Mouse (Mus musculus): ENCODE data around the gene Camsap3. TPM values are rescaled to one million over a fixed set of nuclear protein-coding genes. Genes with fewer than 3 reads are reported as not detected.

The Camsap3 gene
- polyA plus RNA-seq (2021; fragmentation: Nextera tagmentation) = 6.2 and 9.2 TPM in 2 replicates
- long read RNA-seq, experiment 1, partial matches to known transcripts = 3 of 5 reads
- long read RNA-seq, experiment 1, other reads (novel, unspliced or antisense) = 0 of 5 reads
- long read RNA-seq, experiment 2, full-length matches to known transcripts = 17 of 32 reads
- long read RNA-seq, experiment 2, partial matches to known transcripts = 4 of 32 reads
- long read RNA-seq, experiment 2, other reads (novel, unspliced or antisense) = 11 of 32 reads

GRCm38 (mm10) chr8:3586993-3587390 is at the start of gene Camsap3:
Camsap3 (plus strand) TSS chr8:3587293.

GRCm38 (mm10) chr8:3567641-3568371 is 19.3 kb upstream of the Camsap3 start, which contains the start of gene C330021F23Rik:
C330021F23Rik (plus strand) TSS chr8:3567990.

GRCm38 (mm10) chr8:3621199-3621970 is 34.3 kb downstream of the Camsap3 start, which contains the start of the genes Xab2 and Pet100:
Xab2 (minus strand) TSS chr8:3621316.
Pet100 (plus strand) TSS chr8:3621548.

GRCm38 (mm10) chr8:3625445-3625844 is 38.4 kb downstream of the Camsap3 start, which contains the start of gene Pcp2:
Pcp2 (minus strand) TSS chr8:3625545.

GRCm38 (mm10) chr8:3630647-3631477 is 43.8 kb downstream of the Camsap3 start, which contains the start of gene Stxbp2:
Stxbp2 (plus strand) TSS chr8:3630955.

GRCm38 (mm10) chr8:3655526-3655925 is 68.4 kb downstream of the Camsap3 start, which contains the start of gene Retn:
Retn (plus strand) TSS chr8:3655770.

Other genes starting within 250 kb of the Camsap3 start
- gene A430078G23Rik, start 233.9 kb upstream of the Camsap3 start, polyA plus RNA-seq (2021; fragmentation: Nextera tagmentation) = not detected in 2 replicates
- 3.3 and 4.8 TPM in 2 replicates for gene Arhgef18, start 194.3 kb upstream of the Camsap3 start, polyA plus RNA-seq (2021; fragmentation: Nextera tagmentation)
- gene Pex11g, start 119.6 kb upstream of the Camsap3 start, polyA plus RNA-seq (2021; fragmentation: Nextera tagmentation) = 1.8 and 2.0 TPM in 2 replicates
- 0.09 TPM in 2 replicates for gene Tex45, start 116.4 kb upstream of the Camsap3 start, polyA plus RNA-seq (2021; fragmentation: Nextera tagmentation)
- 8.3 and 10.3 TPM in 2 replicates for gene Zfp358, start 94.2 kb upstream of the Camsap3 start, polyA plus RNA-seq (2021; fragmentation: Nextera tagmentation)
- 41.4 and 54.8 TPM in 2 replicates for gene Mcoln1, start 86.8 kb upstream of the Camsap3 start, polyA plus RNA-seq (2021; fragmentation: Nextera tagmentation)
- gene Pnpla6, start 71.9 kb upstream of the Camsap3 start, polyA plus RNA-seq (2021; fragmentation: Nextera tagmentation) = 13.2 and 15.8 TPM in 2 replicates
- 0.38 TPM in 1 of 2 replicates, not detected in the other for gene C330021F23Rik, start 19.3 kb upstream of the Camsap3 start, polyA plus RNA-seq (2021; fragmentation: Nextera tagmentation)
- 28.9 and 29.8 TPM in 2 replicates for gene Xab2, start 34.0 kb downstream of the Camsap3 start, polyA plus RNA-seq (2021; fragmentation: Nextera tagmentation)
- 108 and 123 TPM in 2 replicates for gene Pet100, start 34.3 kb downstream of the Camsap3 start, polyA plus RNA-seq (2021; fragmentation: Nextera tagmentation)
- 0.36 TPM in 2 replicates for gene Pcp2, start 38.3 kb downstream of the Camsap3 start, polyA plus RNA-seq (2021; fragmentation: Nextera tagmentation)
- gene Stxbp2, start 43.7 kb downstream of the Camsap3 start, polyA plus RNA-seq (2021; fragmentation: Nextera tagmentation) = 8.8 and 11.0 TPM in 2 replicates
- 0.33 and 0.34 TPM in 2 replicates for gene Retn, start 68.5 kb downstream of the Camsap3 start, polyA plus RNA-seq (2021; fragmentation: Nextera tagmentation)
- gene Mcemp1, start 78.5 kb downstream of the Camsap3 start, polyA plus RNA-seq (2021; fragmentation: Nextera tagmentation) = 0.09 TPM in 1 of 2 replicates, not detected in the other
- 57.9 and 62.9 TPM in 2 replicates for gene Fcor, start 85.1 kb downstream of the Camsap3 start, polyA plus RNA-seq (2021; fragmentation: Nextera tagmentation)
- 23.0 and 24.5 TPM in 2 replicates for gene Trappc5, start 89.0 kb downstream of the Camsap3 start, polyA plus RNA-seq (2021; fragmentation: Nextera tagmentation)
- gene Fcer2a, start 106.9 kb downstream of the Camsap3 start, polyA plus RNA-seq (2021; fragmentation: Nextera tagmentation) = 0.09 TPM in 1 of 2 replicates, not detected in the other
- not detected in 2 replicates for gene Clec4g, start 133.4 kb downstream of the Camsap3 start, polyA plus RNA-seq (2021; fragmentation: Nextera tagmentation)
- 0.79 and 2.1 TPM in 2 replicates for gene Cd209a, start 161.7 kb downstream of the Camsap3 start, polyA plus RNA-seq (2021; fragmentation: Nextera tagmentation)